Mouse (Mus musculus) liver, postnatal 0 days (tissue): ENCODE measurements around the gene 4921524J17Rik. TPM values are rescaled to one million over a fixed set of nuclear protein-coding genes. Genes with fewer than 3 reads are reported as not detected.

Source experiments
- ATAC-seq: fragments of 200-750 bp; cut with Nextera tagmentation; 2 replicates; pipeline ENCODE4 v1.8.0; 2017; ENCODE audit warnings: mild to moderate bottlenecking, moderate library complexity
- DNase-seq: peaks from one replicate; pipeline ENCODE4 v3.0.0-alpha.2; 2016
- H3K27ac ChIP-seq: fragments of 300-500 bp; sonication (generic); 2 replicates; pipeline ENCODE4 v1.5.1; 2014; ENCODE audit warnings: antibody characterized with exemption, moderate library complexity, mild to moderate bottlenecking, low read depth
- H3K27me3 ChIP-seq: fragments of 300-500 bp; sonication (generic); 2 replicates; pipeline ENCODE4 v1.6.1; 2014; ENCODE audit warnings: low read length, control low read depth, mixed read lengths; ENCODE audit not compliant: insufficient read depth
- H3K36me3 ChIP-seq: fragments of 300-500 bp; sonication (generic); replicated peaks from 2 replicates; pipeline ENCODE4 v1.6.1; 2014; ENCODE audit warnings: mild to moderate bottlenecking, control low read depth, low read length, moderate library complexity, mixed read lengths; ENCODE audit not compliant: insufficient read depth
- H3K4me1 ChIP-seq: fragments of 300-500 bp; sonication (generic); 2 replicates; pipeline ENCODE4 v1.6.1; 2014; ENCODE audit warnings: antibody characterized with exemption, mild to moderate bottlenecking, control low read depth; ENCODE audit not compliant: insufficient read depth
- H3K4me2 ChIP-seq: fragments of 300-500 bp; sonication (generic); 2 replicates; pipeline ENCODE4 v1.6.1; 2014; ENCODE audit warnings: low read depth, mild to moderate bottlenecking, low read length, moderate library complexity, mixed read lengths
- H3K4me3 ChIP-seq: fragments of 300-500 bp; sonication (generic); 2 replicates; pipeline ENCODE4 v1.5.1; 2014; ENCODE audit warnings: low read depth, low read length
- H3K9ac ChIP-seq: fragments of 300-500 bp; sonication (generic); replicated peaks from 2 replicates; pipeline ENCODE4 v1.6.1; 2014; ENCODE audit warnings: mild to moderate bottlenecking, moderate library complexity
- H3K9me3 ChIP-seq: fragments of 300-500 bp; sonication (generic); 2 replicates; pipeline ENCODE4 v1.6.1; 2016; ENCODE audit warnings: mild to moderate bottlenecking, control low read depth, low read length, mixed read lengths
- CTCF ChIP-seq: sonication (generic); IDR thresholded peaks from 2 replicates; pipeline ENCODE4 v1.5.1; 2016; ENCODE audit warnings: antibody characterized with exemption, low read depth
- EP300 ChIP-seq: IDR thresholded peaks from 2 replicates; pipeline ENCODE4 v1.6.1; 2016; ENCODE audit warnings: antibody characterized with exemption, low read depth, mild to moderate bottlenecking
- whole genome bisulfite sequencing: fragments of 180-500 bp; shearing (Covaris S2); extraction: QIAGEN DNeasy Blood & Tissue Kit; methylation state at CpG from one replicate; pipeline ENCODE4 v1.1.7; 2014; ENCODE audit not compliant: insufficient replicate concordance; 5-methylcytosine and 5-hydroxymethylcytosine counted together
- polyA plus RNA-seq: library from polyadenylated mRNA; unstranded; fragments of >200 nt; fragmentation: Nextera tagmentation; extraction: Ambion mirVana; gene quantifications from 2 replicates; pipeline ENCODE4 v1.2.1, GENCODE M21; 2015

Gene 4921524J17Rik
- polyA plus RNA-seq, 1 experiment from 2014 or later: 16.5 TPM

DNA sequence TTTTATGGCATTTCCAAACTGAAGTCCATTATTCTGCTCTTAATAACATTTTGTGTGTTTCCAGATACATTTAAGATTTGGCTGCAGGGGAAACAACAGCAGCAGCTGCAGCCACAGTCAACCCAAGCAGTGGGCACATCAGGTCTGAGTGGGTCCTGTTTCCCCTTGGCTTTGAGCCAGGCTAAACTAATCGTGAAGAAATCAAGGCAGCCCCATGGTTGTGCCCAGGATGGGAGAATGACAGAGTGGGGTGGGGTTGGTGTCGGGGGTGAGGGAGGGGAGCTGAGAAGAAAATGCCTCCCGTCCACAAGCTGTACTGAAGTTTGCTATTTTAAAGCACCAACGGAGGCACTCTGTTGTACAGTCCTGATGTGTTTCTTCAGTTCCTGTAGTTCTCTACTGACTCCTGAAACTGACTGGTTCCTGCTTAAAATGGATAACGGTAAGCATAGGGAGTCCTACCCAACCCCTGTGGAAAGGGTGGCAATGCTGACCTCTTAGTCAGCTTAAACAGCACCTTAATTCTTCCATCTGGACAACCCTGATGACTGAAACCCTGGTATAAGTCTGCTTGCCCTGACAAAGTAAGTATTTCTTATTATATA is 59.1 kb downstream of the 4921524J17Rik start:
- TF ChIP-seq EP300 (no peak), CTCF (no peak)
- no peak overlapping the region for H3K9ac ChIP-seq
- H3K4me1 ChIP-seq: peaks cover 15% of the 10 kb centered on the region
- ATAC-seq: no peak
- H3K36me3 ChIP-seq: no peaks in the 10 kb centered on the region
- WGBS: 33% methylated on average over 5 of the region's 5 CpGs
- H3K4me3 ChIP-seq: no peak overlapping the region
- no peak for DNase-seq
- H3K9me3 ChIP-seq: no peaks in the 10 kb centered on the region
- peak overlapping the region; percentile 27; the same call in 1 of the 2 replicates for H3K4me2 ChIP-seq
- no peaks in the 10 kb centered on the region for H3K27me3 ChIP-seq
- 0 out of 2 replicates have a peak overlapping the region, but pooled peaks have one; percentile 1 for H3K27ac ChIP-seq

- WGBS: 57% methylated on average over 1 of the region's 1 CpGs
- H3K4me1 ChIP-seq: peaks cover 15% of the 10 kb centered on the region
Observed at GRCm38 (mm10) chr8:85372465-85372839, 60.2 kb downstream of the 4921524J17Rik start.

DNA sequence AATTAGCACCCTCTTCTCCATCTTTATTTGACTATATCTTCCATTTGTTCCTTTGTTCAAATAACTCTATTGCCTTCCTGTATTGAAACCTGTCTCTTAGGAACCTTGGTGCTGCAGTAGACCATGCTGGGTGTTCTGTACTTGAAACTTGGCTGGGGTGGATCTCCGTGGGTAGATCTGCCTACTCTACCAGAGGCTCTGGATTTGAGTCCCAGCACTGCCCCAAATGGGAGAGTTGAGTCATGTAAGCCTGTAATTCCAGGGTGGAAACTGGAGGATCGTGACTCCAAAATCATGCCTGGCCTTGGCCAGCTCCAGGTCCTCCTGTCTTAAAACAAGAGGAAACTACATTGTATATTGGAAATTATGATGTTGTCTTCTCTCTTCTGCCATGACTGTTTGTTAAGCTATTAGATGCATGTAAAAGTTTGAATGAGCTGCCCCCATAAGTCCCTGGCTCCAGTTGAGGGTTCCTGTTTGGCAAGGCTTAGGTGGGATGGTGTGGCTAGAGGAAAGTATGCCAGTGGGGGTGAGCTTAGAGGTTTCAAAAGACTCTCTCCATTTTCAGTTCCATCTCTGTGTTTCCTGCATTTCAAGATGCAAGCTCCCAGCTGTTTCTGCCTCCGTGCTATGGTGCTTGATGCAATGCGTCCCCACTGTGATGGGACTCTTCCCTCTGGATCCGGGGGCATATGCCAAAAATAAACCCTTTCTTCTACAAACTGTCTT is 60.7 kb downstream of the 4921524J17Rik start:
- Histone ChIP-seq H3K4me2 (no peak overlapping the region), H3K27me3 (no peaks in the 10 kb centered on the region), H3K27ac (no peak overlapping the region), H3K4me3 (no peak overlapping the region), H3K4me1 (peaks cover 15% of the 10 kb centered on the region), H3K9ac (no peak overlapping the region), H3K9me3 (no peaks in the 10 kb centered on the region), H3K36me3 (no peaks in the 10 kb centered on the region)
- DNase-seq (no peak), ATAC-seq (no peak)
- WGBS: 70% methylated on average over 5 of the region's 5 CpGs
- TF ChIP-seq CTCF (no peak), EP300 (no peak)

More at GRCm38 (mm10) chr8:85372465-85372839, 60.2 kb downstream of the 4921524J17Rik start:
- DNase-seq: no peak
- Histone ChIP-seq H3K9me3 (no peaks in the 10 kb centered on the region), H3K27ac (peak overlapping the region; percentile 11; the same call in 1 of the 2 replicates), H3K36me3 (no peaks in the 10 kb centered on the region), H3K9ac (no peak overlapping the region), H3K27me3 (no peaks in the 10 kb centered on the region), H3K4me3 (no peak overlapping the region), H3K4me2 (no peak overlapping the region)
- TF ChIP-seq EP300 (no peak), CTCF (no peak)
- ATAC-seq: no peak

GRCm38 (mm10) chr8:85365176-85365575 is 67.5 kb downstream of the 4921524J17Rik start:
- DNase-seq (no peak), ATAC-seq (no peak)
- H3K4me1 ChIP-seq: peaks cover 10% of the 10 kb centered on the region; the same call in 1 of the 2 replicates
- H3K9me3 ChIP-seq: no peaks in the 10 kb centered on the region
- H3K27ac ChIP-seq: peak overlapping the region; percentile 26
- WGBS: 57% methylated on average over 6 of the region's 6 CpGs
- H3K4me2 ChIP-seq: no peak overlapping the region
- H3K9ac ChIP-seq: no peak overlapping the region
- TF ChIP-seq EP300 (no peak), CTCF (no peak)
- H3K27me3 ChIP-seq: no peaks in the 10 kb centered on the region
- no peak overlapping the region for H3K4me3 ChIP-seq
- H3K36me3 ChIP-seq: 0 out of 2 replicates have a peak, but pooled peaks cover 1% of the 10 kb centered on the region

GRCm38 (mm10) chr8:85364628-85365027 is 68.0 kb downstream of the 4921524J17Rik start:
- 84% methylated on average over 11 of the region's 11 CpGs for WGBS
- Histone ChIP-seq H3K36me3 (0 out of 2 replicates have a peak, but pooled peaks cover 3% of the 10 kb centered on the region), H3K27me3 (no peaks in the 10 kb centered on the region), H3K4me2 (no peak overlapping the region), H3K27ac (peak overlapping the region; percentile 26; the same call in 1 of the 2 replicates), H3K4me3 (no peak overlapping the region), H3K9ac (no peak overlapping the region), H3K4me1 (peaks cover 10% of the 10 kb centered on the region; the same call in 1 of the 2 replicates), H3K9me3 (no peaks in the 10 kb centered on the region)
- no peak for ATAC-seq
- TF ChIP-seq EP300 (no peak), CTCF (no peak)
- DNase-seq: no peak

DNA sequence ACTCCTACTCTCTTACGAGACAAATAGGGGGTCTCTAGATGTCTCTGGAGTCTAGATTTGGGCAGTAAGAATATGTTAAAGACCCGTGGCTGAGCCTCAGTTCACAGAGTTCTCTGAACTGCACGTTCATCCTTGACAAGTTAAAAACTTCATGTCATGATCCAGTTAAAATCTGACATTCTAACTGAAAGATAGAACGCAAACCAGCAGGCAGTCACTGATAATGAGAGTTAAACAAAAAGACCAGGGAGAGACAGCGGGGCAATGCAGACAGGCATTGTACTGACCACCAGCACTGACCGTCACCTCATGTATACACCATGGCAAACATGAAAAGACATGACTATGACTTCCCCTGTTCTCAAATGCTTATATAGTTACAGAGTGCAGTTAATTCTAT is 69.2 kb downstream of the 4921524J17Rik start:
- H3K27me3 ChIP-seq: no peaks in the 10 kb centered on the region
- peaks cover 8% of the 10 kb centered on the region; the same call in 1 of the 2 replicates for H3K36me3 ChIP-seq
- H3K27ac ChIP-seq: no peak overlapping the region
- 51% methylated on average over 6 of the region's 6 CpGs for WGBS
- ATAC-seq (peak; percentile 47), DNase-seq (no peak)
- 0 out of 2 replicates have a peak overlapping the region, but pooled peaks have one; percentile 6 for H3K4me2 ChIP-seq
- H3K4me1 ChIP-seq: peaks cover 10% of the 10 kb centered on the region; the same call in 1 of the 2 replicates
- no peaks in the 10 kb centered on the region for H3K9me3 ChIP-seq
- no peak overlapping the region for H3K9ac ChIP-seq
- no peak overlapping the region for H3K4me3 ChIP-seq
- TF ChIP-seq EP300: peak; percentile 65
- no peak for TF ChIP-seq CTCF
